Comparison of ENCODE assay signal across 22 mouse cellular contexts in the genomic region with DNA sequence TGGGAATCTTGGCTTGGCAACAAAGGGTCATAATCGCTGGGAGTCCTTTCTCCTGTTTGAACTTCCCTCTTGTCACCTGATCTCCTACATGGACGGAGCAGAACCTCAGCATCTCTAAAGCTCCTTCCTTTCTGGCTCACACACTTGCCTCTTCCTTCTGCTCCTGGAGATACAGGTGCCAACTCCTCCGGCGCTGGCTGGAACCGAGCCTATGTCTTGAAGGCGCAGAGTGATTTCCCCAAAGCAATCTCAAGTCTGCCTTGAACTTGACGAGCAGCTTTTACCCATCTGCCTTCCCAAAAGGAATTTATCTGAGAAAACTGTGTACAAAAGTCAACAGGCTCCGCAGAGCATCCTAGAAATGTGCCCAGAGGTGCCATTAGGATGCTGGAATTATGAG.
DNase-seq lines count a peak whose midpoint lies in the region; ATAC-seq lines count a peak whose summit lies in the region.
"Had no signal": no experiment of that assay in that cellular context is flagged by ENCODE, and none has a peak within 500 bp of the region (broad histone marks: within the 10 kb centered on the region; RNA-seq: fewer than 3 reads in every experiment).

No protein-coding gene starts in this region.

- H3K27me3 ChIP-seq in midbrain, embryonic 13.5 days = no peaks in the 10 kb centered on the region
- no peaks in the 10 kb centered on the region for H3K27me3 ChIP-seq in midbrain, embryonic 16.5 days (ENCODE audit: control insufficient read depth, insufficient read depth, low read depth, low read length)
- H3K27me3 ChIP-seq: embryonic facial prominence, embryonic 12.5 days; forebrain, embryonic 15.5 days; heart, embryonic 15.5 days; hindbrain, embryonic 13.5 days had no signal

- peak overlapping the region; percentile 27; the same call in 1 of the 2 replicates for H3K27ac ChIP-seq in midbrain, embryonic 13.5 days
- no peak overlapping the region for H3K27ac ChIP-seq in midbrain, embryonic 16.5 days (ENCODE audit: low read length)
- H3K27ac ChIP-seq: embryonic facial prominence, embryonic 12.5 days; forebrain, embryonic 15.5 days; heart, adult 2 months; heart, embryonic 15.5 days; hindbrain, embryonic 13.5 days had no signal

- WGBS in midbrain, embryonic 13.5 days = 77% methylated on average over 8 of the region's 8 CpGs
- 61% methylated on average over 8 of the region's 8 CpGs for WGBS in midbrain, embryonic 16.5 days

- peak; percentile 44 to 53 for DNase-seq in cerebellum, postnatal 10 days
- DNase-seq in cerebellum, postnatal 4 days (ENCODE audit: low spot score in 2 of 2) = no peak
- peak; percentile 12 for DNase-seq in left cerebral cortex, postnatal 4 days
- no peak for DNase-seq in left cerebral cortex, adult 18-20 months (ENCODE audit: low spot score in 2 of 2)
- DNase-seq in ovary, adult 18-20 months (ENCODE audit: low spot score) = peak; percentile 40
- no peak for DNase-seq in ovary, postnatal 10 days (ENCODE audit: low spot score)
- DNase-seq: adrenal gland, adult 8-10 months; B cell, adult 2 months; cerebellum, adult 11-12 months; cerebellum, adult 9-11 months; gastrocnemius, postnatal 10 days; heart, adult 2 months; heart, postnatal 14 days had no signal

- no peak overlapping the region for H3K9ac ChIP-seq in midbrain, embryonic 13.5 days (replicated peaks)
- no peak overlapping the region for H3K9ac ChIP-seq in midbrain, embryonic 16.5 days (ENCODE audit: low read depth, low read length)
- H3K9ac ChIP-seq: embryonic facial prominence, embryonic 12.5 days; forebrain, embryonic 15.5 days; heart, embryonic 15.5 days; hindbrain, embryonic 13.5 days had no signal

- H3K4me1 ChIP-seq in midbrain, embryonic 13.5 days (replicated peaks) = peaks cover 19% of the 10 kb centered on the region
- peaks cover 8% of the 10 kb centered on the region; the same call in 1 of the 2 replicates for H3K4me1 ChIP-seq in midbrain, embryonic 16.5 days (ENCODE audit: control insufficient read depth, insufficient read depth, low read length)
- H3K4me1 ChIP-seq: embryonic facial prominence, embryonic 12.5 days; heart, embryonic 15.5 days had no signal

- H3K4me2 ChIP-seq in midbrain, embryonic 13.5 days (replicated peaks) = peak overlapping the region; percentile 25
- H3K4me2 ChIP-seq in midbrain, embryonic 16.5 days (ENCODE audit: low read length) = no peak overlapping the region
- H3K4me2 ChIP-seq: embryonic facial prominence, embryonic 12.5 days; forebrain, embryonic 15.5 days; heart, embryonic 11.5 days; heart, embryonic 15.5 days had no signal

- no peaks in the 10 kb centered on the region for H3K9me3 ChIP-seq in midbrain, embryonic 13.5 days
- H3K9me3 ChIP-seq in midbrain, embryonic 16.5 days (replicated peaks; ENCODE audit: control insufficient read depth, low read length, poor library complexity, severe bottlenecking) = no peaks in the 10 kb centered on the region
- H3K9me3 ChIP-seq: embryonic facial prominence, embryonic 12.5 days; forebrain, embryonic 15.5 days; heart, embryonic 15.5 days; hindbrain, embryonic 13.5 days had no signal

- no peak overlapping the region for H3K4me3 ChIP-seq in midbrain, embryonic 13.5 days (replicated peaks)
- no peak overlapping the region for H3K4me3 ChIP-seq in midbrain, embryonic 16.5 days (ENCODE audit: low read depth, low read length)
- H3K4me3 ChIP-seq: embryonic facial prominence, embryonic 12.5 days; forebrain, embryonic 15.5 days; heart, adult 2 months; heart, embryonic 15.5 days; hindbrain, embryonic 13.5 days had no signal

- ATAC-seq in midbrain, embryonic 13.5 days = no peak
- no peak for ATAC-seq in midbrain, embryonic 16.5 days
- ATAC-seq: CD4-positive, CD25-positive, alpha-beta regulatory T cell, adult 4 months; forebrain, embryonic 15.5 days had no signal

- H3K36me3 ChIP-seq in midbrain, embryonic 13.5 days = no peaks in the 10 kb centered on the region
- no peaks in the 10 kb centered on the region for H3K36me3 ChIP-seq in midbrain, embryonic 16.5 days (ENCODE audit: control insufficient read depth, insufficient read depth, low read length)
- H3K36me3 ChIP-seq: embryonic facial prominence, embryonic 12.5 days; forebrain, embryonic 15.5 days; G1E; heart, embryonic 15.5 days; hindbrain, embryonic 13.5 days had no signal

- intact Hi-C loops in left cerebral cortex, postnatal 4 days (cut with DNase I) = no loop called here

Comparison
In these comparisons a context has a peak if more than half of its experiments do, and no peak if none do; other contexts are left out.
1. DNase-seq: peak in cerebellum, postnatal 10 days (2 of 2), left cerebral cortex, postnatal 4 days (single experiment) and ovary, adult 18-20 months (single experiment); none in cerebellum, postnatal 4 days (0 of 2), left cerebral cortex, adult 18-20 months (0 of 2) and ovary, postnatal 10 days (single experiment).